Mouse (Mus musculus) embryonic fibroblast, embryonic 13.5 days (primary cell): ENCODE measurements around the gene Aqp7. TPM values are rescaled to one million over a fixed set of nuclear protein-coding genes. Genes with fewer than 3 reads are reported as not detected.

Experiments
- H3K27ac ChIP-seq: 2 replicates; pipeline ENCODE4 v1.5.1; 2012; ENCODE audit warnings: low read length, control low read depth, inconsistent platforms; ENCODE audit not compliant: insufficient read depth
- H3K4me1 ChIP-seq: 2 replicates; pipeline ENCODE4 v1.6.1; 2011; ENCODE audit warnings: low read length; ENCODE audit not compliant: control insufficient read depth, insufficient read depth
- H3K4me3 ChIP-seq: 2 replicates; pipeline ENCODE4 v1.5.1; 2011; ENCODE audit warnings: mild to moderate bottlenecking, control low read depth, low read length; ENCODE audit not compliant: insufficient read depth
- CTCF ChIP-seq: IDR thresholded peaks from 2 replicates; pipeline ENCODE4 v1.5.1; 2011; ENCODE audit warnings: mild to moderate bottlenecking, control low read depth, low read length, moderate library complexity, borderline replicate concordance; ENCODE audit not compliant: insufficient read depth
- POLR2A ChIP-seq: IDR thresholded peaks from 2 replicates; pipeline ENCODE4 v1.6.1; 2011; ENCODE audit warnings: low read depth, mild to moderate bottlenecking, control low read depth, low read length, moderate library complexity
- polyA plus RNA-seq: library from polyadenylated mRNA; stranded (reverse); fragments of >200 nt; gene quantifications from 2 replicates; pipeline ENCODE4 v1.2.4, GENCODE M21; 2011; ENCODE audit warnings: low read depth; ENCODE audit not compliant: missing spikeins, insufficient read length

Aqp7 gene
- polyA plus RNA-seq, 1 experiment = not detected

DNA sequence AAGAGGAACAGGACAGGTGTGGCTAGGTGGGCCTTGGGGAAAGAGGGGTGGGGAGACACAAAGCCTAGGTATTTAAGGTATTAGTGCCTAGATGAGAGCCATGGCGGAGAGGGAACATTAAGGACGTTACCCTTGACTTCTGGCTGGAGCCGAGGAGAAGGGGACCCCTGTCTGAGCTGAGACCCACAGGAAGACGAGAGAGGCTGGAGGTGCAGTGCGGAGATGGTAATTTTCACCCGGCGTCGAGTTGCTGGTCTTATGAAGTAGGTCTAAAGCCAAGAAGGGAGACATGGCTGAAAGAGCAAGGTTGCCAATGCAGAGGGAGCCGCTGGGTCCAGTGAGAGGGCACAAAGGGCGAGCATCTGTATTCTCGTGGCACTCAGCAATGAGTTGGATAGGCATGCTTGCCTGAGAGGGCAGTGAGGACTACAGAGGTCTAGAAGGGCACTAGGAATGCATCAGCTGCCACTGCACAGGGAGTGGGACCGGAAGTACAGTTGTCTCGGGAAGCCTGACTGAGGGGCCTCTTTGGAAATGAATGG, 1.6 kb downstream of the Aqp7 start:
- no peak overlapping the region for H3K27ac ChIP-seq
- H3K4me1 ChIP-seq = 0 out of 2 replicates have a peak, but pooled peaks cover 3% of the 10 kb centered on the region
- H3K4me3 ChIP-seq = no peak overlapping the region
- TF ChIP-seq CTCF (no peak), POLR2A (no peak)

DNA sequence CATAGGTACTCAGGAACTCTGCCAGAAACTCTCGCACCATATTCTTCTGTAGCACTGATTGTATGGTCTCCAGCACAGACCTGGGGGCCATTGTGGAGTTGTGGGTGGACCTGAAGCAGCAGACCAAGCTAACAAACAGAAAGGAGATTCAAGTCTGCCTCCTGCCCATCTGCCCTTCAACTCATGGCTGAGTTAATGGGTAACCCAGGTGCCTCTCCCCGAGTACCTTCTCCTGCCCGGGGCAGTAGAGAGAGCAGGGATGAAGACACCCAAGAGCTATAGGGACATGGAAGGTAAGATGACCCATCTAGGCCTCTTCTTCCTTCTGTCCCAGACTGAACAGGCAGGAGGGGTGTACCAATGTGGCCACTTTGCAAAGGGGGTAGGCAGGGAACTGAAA, 2.7 kb downstream of the Aqp7 start:
- no peak for TF ChIP-seq POLR2A
- no peak for TF ChIP-seq CTCF
- Histone ChIP-seq H3K4me3 (no peak overlapping the region), H3K4me1 (0 out of 2 replicates have a peak, but pooled peaks cover 3% of the 10 kb centered on the region), H3K27ac (no peak overlapping the region)

DNA sequence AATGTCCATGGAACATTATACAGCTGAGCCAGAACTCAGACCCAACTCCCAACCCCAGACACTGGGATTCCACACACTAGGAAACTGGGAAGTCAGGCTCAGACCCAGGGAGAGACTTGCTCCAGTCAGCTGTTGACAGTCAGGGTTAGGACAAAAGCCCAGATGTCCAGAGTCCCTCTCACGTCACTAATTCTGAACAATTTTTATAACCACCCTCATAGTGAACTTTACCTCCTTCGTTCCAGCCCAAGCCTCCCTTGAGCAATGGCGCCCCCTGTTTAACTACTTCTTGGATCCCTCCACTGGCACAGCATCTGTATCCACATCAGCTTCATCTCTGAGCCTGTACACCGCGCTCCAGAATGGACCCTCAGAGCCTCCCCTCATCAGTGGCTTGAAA, 4.0 kb downstream of the Aqp7 start:
- Histone ChIP-seq H3K27ac (no peak overlapping the region), H3K4me3 (no peak overlapping the region), H3K4me1 (0 out of 2 replicates have a peak, but pooled peaks cover 3% of the 10 kb centered on the region)
- TF ChIP-seq POLR2A (no peak), CTCF (no peak)

DNA sequence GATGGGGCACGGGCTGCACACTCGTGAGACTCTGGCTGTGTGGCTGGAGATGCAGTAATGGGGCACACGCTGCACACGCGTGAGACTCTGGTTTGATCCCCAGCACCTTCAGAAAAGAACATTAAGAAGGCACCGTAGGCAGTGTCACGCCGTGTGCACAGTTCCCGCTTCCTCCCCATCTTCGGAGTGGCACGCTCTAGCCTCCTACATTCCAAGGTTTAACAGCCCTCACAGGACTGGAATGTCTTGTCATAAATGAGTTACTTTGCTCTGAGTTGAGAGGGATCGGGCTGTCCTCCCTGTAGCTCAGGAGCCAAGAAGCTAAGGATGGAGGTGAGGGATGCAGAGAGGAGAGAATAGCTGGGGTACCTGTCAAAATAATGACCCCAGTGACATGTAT, 5.1 kb downstream of the Aqp7 start:
- H3K27ac ChIP-seq = no peak overlapping the region
- H3K4me3 ChIP-seq = no peak overlapping the region
- H3K4me1 ChIP-seq = peaks cover 2% of the 10 kb centered on the region; the same call in 1 of the 2 replicates
- no peak for TF ChIP-seq POLR2A
- TF ChIP-seq CTCF = no peak

DNA sequence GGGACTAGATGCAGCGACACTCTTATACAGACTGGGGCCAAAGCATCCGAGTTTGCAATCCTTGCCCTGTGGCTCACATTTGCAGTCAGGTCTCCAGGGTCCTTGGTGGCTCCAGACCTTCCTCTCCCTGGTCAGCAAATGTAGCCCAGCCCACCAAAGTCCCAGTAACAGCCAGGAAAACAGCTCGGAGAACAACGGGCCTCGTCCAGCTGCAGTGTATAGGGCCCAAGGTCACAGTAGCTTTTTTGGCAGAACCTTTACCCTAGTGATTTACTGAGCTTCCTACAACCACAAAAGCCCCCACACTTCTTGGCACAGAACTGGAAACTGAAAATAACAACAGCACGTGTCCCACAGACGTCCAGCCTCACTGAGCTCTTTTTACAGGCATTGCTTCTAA, 7.0 kb downstream of the Aqp7 start:
- no peak for TF ChIP-seq CTCF
- TF ChIP-seq POLR2A = no peak
- H3K4me3 ChIP-seq = no peak overlapping the region
- H3K27ac ChIP-seq = no peak overlapping the region
- H3K4me1 ChIP-seq = peaks cover 2% of the 10 kb centered on the region; the same call in 1 of the 2 replicates

DNA sequence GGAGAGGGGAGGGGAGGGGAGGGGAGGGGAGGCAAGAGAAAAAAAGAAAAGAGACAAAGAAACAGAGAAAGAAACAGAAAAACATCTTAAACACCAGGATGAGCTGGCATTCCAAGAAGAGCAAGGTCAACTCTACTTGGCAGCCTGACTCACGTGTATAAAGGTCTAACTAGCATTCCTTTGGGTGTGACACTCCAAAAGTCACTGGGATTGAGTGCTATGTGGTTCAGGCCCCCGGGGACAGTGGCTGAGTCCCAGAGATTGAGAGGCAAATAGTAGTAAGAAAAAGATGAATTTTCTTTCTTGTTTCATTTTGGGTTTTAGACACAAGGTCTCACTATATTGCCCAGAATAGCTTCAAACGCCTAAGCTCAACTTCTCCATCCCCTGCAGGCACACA, 10.0 kb downstream of the Aqp7 start:
- Histone ChIP-seq H3K4me3 (no peak overlapping the region), H3K4me1 (peaks cover 2% of the 10 kb centered on the region; the same call in 1 of the 2 replicates), H3K27ac (no peak overlapping the region)
- TF ChIP-seq POLR2A = no peak
- no peak for TF ChIP-seq CTCF

DNA sequence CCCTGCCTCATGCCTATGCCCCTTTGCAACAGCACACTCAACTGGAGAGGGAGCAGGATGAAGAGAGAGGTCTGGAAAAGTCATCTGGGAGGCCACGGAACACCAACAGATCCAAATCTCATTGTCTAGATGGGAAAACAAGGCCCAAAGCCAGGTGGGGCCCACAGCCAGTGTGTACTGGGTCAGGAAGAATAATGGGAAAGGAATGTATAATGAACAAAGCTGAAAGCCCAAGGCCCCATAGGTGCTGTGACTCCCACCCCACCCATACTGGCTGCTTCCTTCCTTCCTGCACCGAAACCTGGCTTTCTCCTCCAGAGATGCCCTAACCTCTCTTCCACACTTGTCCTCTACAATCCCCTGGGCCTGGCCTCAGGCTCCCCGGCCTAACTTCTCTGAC, 16.7 kb downstream of the Aqp7 start:
- TF ChIP-seq CTCF (no peak), POLR2A (no peak)
- H3K27ac ChIP-seq = no peak overlapping the region
- peaks cover 1% of the 10 kb centered on the region; the same call in 1 of the 2 replicates for H3K4me1 ChIP-seq
- H3K4me3 ChIP-seq = no peak overlapping the region

DNA sequence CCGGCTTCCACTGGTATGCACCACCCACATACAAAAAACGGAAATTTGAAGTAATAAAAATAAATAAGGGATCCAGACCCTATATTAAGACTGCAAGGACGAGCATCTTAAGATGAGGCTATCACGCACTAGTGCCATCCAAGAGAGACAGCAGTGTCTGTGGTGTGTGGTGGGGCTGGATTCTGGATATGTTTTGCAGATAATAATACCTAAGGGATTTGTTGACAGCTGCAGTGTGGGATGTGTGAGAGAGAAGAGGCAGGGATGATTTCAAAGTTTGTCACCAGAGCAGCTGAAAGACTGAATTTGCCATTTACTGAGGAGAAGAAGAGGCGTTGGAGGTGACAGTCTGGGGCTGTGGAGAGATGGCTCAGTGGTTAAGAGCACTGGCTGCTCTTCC, 18.6 kb downstream of the Aqp7 start:
- TF ChIP-seq CTCF = no peak
- TF ChIP-seq POLR2A = no peak
- H3K4me3 ChIP-seq = no peak overlapping the region

DNA sequence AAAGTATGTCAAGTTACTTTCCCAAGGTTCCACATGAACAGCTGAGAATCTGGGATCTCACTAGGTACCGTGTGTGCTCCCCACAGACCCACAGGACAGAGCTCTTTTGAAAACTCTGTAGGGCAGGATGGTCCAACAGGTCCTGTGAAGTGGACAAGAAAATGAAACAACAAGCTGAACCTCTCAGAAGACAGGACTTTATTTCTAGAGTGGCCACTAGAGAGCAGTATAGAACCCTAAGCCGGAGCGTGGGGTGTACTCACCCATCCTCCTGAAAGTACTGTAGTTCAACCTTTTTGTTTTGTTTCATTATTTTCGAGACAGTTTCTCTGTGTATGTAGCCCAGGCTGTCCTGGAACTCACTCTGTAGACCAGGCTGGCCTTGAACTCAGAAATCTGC, 19.7 kb downstream of the Aqp7 start:
- TF ChIP-seq CTCF = no peak
- no peak for TF ChIP-seq POLR2A
- H3K4me1 ChIP-seq = peaks cover 13% of the 10 kb centered on the region
- H3K4me3 ChIP-seq = no peak overlapping the region
- H3K27ac ChIP-seq = no peak overlapping the region

More for the DNA sequence above, 18.6 kb downstream of the Aqp7 start:
- Histone ChIP-seq H3K4me1 (peaks cover 13% of the 10 kb centered on the region), H3K27ac (no peak overlapping the region)

DNA sequence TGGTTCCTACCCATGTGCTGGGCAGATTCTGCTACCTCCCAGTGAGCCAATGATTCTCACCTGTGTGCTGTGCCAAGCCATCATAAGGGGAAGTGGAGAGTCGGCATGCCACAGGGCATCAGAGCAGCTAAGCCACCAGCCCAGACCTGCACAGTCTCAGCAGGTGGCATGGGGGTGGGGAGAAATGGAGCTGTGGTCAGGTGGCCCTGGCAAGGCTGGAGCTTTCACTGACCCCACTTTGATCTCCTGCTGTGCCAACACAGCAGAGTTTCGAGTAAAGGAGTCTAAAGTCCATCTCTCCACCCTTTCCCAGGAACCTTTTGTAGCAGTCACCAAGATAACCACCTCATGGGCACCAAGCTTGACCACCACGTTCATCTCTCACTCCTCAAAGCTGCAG, 20.1 kb downstream of the Aqp7 start:
- H3K4me3 ChIP-seq = no peak overlapping the region
- TF ChIP-seq CTCF (no peak), POLR2A (no peak)
- no peak overlapping the region for H3K27ac ChIP-seq
- H3K4me1 ChIP-seq = peaks cover 13% of the 10 kb centered on the region
